Mouse (Mus musculus): ENCODE measurements around the gene Kat2a.

GRCm38 (mm10) chr11:100735954-100736745, 23.9 kb upstream of the Kat2a start:
- TF ChIP-seq CTCF (IDR thresholded peaks at IDR 0.05; ENCODE audit: insufficient read depth, low read depth, low read length) (no peak), POLR2A (IDR thresholded peaks at IDR 0.05; ENCODE audit: insufficient read depth, low read depth, low read length) (no peak)

All from olfactory bulb, adult 2 months (tissue).